Mouse (Mus musculus): Measurements from ENCODE around the gene Foxd1.

DNA sequence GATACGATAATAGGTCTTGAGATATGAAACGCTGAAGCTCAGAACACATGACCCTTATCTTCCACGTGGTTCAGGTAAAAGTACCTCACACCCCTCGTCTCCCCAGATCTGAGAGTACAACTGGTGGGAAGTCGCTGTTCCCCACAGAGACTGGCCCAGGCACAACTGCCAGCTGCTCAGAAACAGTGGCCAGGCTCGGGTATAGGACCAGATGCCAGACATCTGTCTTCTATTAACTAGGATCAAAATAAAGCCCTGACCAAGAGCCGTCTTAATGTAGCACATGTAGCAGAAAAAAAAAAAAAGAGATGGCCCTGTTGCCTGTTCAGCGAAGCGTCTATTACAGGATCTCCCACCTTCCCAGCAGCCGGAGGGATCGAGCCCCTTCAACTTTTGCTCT, 29.0 kb upstream of the Foxd1 start:
- TF ChIP-seq MAX (IDR thresholded peaks at IDR 0.05; ENCODE audit: low read depth) (no peak), USF1 (IDR thresholded peaks at IDR 0.05; ENCODE audit: low read depth) (no peak), POLR2A (IDR thresholded peaks at IDR 0.05; ENCODE audit: insufficient read length, low read depth) (no peak), E2F4 (IDR thresholded peaks at IDR 0.05; ENCODE audit: insufficient read depth) (no peak), TCF12 (IDR thresholded peaks at IDR 0.05; ENCODE audit: insufficient read depth, poor library complexity, severe bottlenecking) (no peak), MYOD1 (IDR thresholded peaks at IDR 0.05; ENCODE audit: control insufficient read depth in 1 of 3, insufficient read length in 2 of 3, low read depth in 2 of 3) (no peak), MYOG (IDR thresholded peaks at IDR 0.05; ENCODE audit: control insufficient read depth in 1 of 3, insufficient read depth in 1 of 3, insufficient read length in 2 of 3, low read depth in 2 of 3) (no peak), POLR2AphosphoS2 (IDR thresholded peaks at IDR 0.05; ENCODE audit: insufficient read length, low read depth) (no peak), REST (IDR thresholded peaks at IDR 0.05; ENCODE audit: insufficient read depth, insufficient read length) (no peak), TCF3 (IDR thresholded peaks at IDR 0.05; ENCODE audit: insufficient read length, low read depth) (no peak)

Data from myocyte (in vitro differentiated cells).